Mouse (Mus musculus): ENCODE results near the gene Cd19.

DNA sequence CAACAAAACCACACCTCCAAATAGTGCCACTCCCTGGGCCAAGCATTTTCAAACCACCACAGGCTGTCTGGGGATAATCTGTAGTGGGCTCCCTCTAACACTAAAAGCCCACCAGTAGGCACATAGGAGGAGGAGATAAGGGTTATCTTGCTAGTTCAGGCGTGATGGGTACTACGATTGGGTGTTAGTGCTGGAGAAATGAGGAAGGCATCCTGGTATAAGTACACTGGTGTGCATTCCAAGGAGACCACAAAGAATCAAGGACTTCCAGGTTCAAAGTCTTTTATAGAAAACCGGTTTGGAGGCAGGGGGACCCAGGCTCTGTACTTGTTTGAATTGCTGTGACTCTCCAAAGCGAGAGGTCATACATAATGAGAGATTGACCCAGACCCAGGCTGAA, 13.5 kb upstream of the Cd19 start:
- TF ChIP-seq CTCF (IDR thresholded peaks at IDR 0.05; ENCODE audit: low read depth, low read length) (no peak), POLR2A (IDR thresholded peaks at IDR 0.05; ENCODE audit: insufficient read depth, low read length) (no peak), EP300 (IDR thresholded peaks at IDR 0.05; ENCODE audit: insufficient read depth, low read depth, low read length) (no peak)

Data from ES-Bruce4 (cell line).